ENCODE assay signal across 12 mouse cellular contexts in genomic region chr2:157613997-157614396, GRCm38 (mm10). TPM values are rescaled to one million over a fixed set of nuclear protein-coding genes. Genes with fewer than 3 reads are reported as not detected.
DNase-seq lines count a peak whose midpoint lies in the region; ATAC-seq lines count a peak whose summit lies in the region.
"Had no signal": no experiment of that assay in that cellular context is flagged by ENCODE, and none has a peak within 500 bp of the region (broad histone marks: within the 10 kb centered on the region; RNA-seq: fewer than 3 reads in every experiment).

No protein-coding gene starts in this region.

- 15% methylated on average over 11 of the region's 11 CpGs for WGBS in hindbrain, embryonic 15.5 days
- WGBS in midbrain, embryonic 15.5 days, result 14% methylated on average over 11 of the region's 11 CpGs

- no peak overlapping the region for H3K27ac ChIP-seq in hindbrain, embryonic 15.5 days (replicated peaks)
- no peak overlapping the region for H3K27ac ChIP-seq in midbrain, embryonic 15.5 days
- H3K27ac ChIP-seq: layer of hippocampus, adult 2 months; liver, embryonic 15.5 days had no signal

- H3K4me3 ChIP-seq in hindbrain, embryonic 15.5 days, result no peak overlapping the region
- no peak overlapping the region for H3K4me3 ChIP-seq in midbrain, embryonic 15.5 days
- H3K4me3 ChIP-seq: layer of hippocampus, adult 2 months; liver, embryonic 15.5 days had no signal

- H3K27me3 ChIP-seq in hindbrain, embryonic 15.5 days, result no peaks in the 10 kb centered on the region
- no peaks in the 10 kb centered on the region for H3K27me3 ChIP-seq in midbrain, embryonic 15.5 days (replicated peaks)
- H3K27me3 ChIP-seq: liver, embryonic 15.5 days had no signal

- H3K36me3 ChIP-seq in hindbrain, embryonic 15.5 days, result no peaks in the 10 kb centered on the region
- no peaks in the 10 kb centered on the region for H3K36me3 ChIP-seq in midbrain, embryonic 15.5 days (replicated peaks)
- H3K36me3 ChIP-seq: liver, embryonic 15.5 days had no signal

- H3K9me3 ChIP-seq in hindbrain, embryonic 15.5 days, result no peaks in the 10 kb centered on the region
- no peaks in the 10 kb centered on the region for H3K9me3 ChIP-seq in midbrain, embryonic 15.5 days
- H3K9me3 ChIP-seq: liver, embryonic 15.5 days had no signal

- peaks cover 11% of the 10 kb centered on the region for H3K4me1 ChIP-seq in hindbrain, embryonic 15.5 days (replicated peaks)
- peaks cover 13% of the 10 kb centered on the region for H3K4me1 ChIP-seq in midbrain, embryonic 15.5 days
- H3K4me1 ChIP-seq: liver, embryonic 15.5 days had no signal

- peak; percentile 85 for DNase-seq in A20 (ENCODE audit: low read depth, low spot score)
- peak; percentile 65 to 72 for DNase-seq in B cell, adult 2 months
- DNase-seq in adrenal gland, postnatal 25 days, result no peak
- DNase-seq: cerebellum, adult 18-20 months; heart, postnatal 14 days; right cerebral cortex, postnatal 4 days had no signal

- no peak overlapping the region for H3K4me2 ChIP-seq in hindbrain, embryonic 15.5 days
- peak overlapping the region; percentile 14; the same call in 1 of the 2 replicates for H3K4me2 ChIP-seq in midbrain, embryonic 15.5 days
- H3K4me2 ChIP-seq: liver, embryonic 15.5 days had no signal

- no peak overlapping the region for H3K9ac ChIP-seq in hindbrain, embryonic 15.5 days
- no peak overlapping the region for H3K9ac ChIP-seq in midbrain, embryonic 15.5 days
- H3K9ac ChIP-seq: liver, embryonic 15.5 days had no signal

- peak; percentile 4; the same call in 1 of the 2 replicates for ATAC-seq in hindbrain, embryonic 15.5 days (ENCODE audit: low FRiP score, low read depth)
- ATAC-seq in midbrain, embryonic 15.5 days (replicated peaks), result peak; percentile 60; the same call in 1 of the 2 replicates
- ATAC-seq in cerebellum, adult (ENCODE audit: insufficient number of reproducible peaks, low FRiP score, low TSS enrichment), result no peak
- ATAC-seq in activated CD4-positive, CD25-positive, alpha-beta regulatory T cell, adult 4 months, result no peak

RNA-seq across cellular contexts. Expression of gene Blcap, which starts 42.9 kb away (rescaled TPM):
- 249 and 272 TPM in 2 replicates for polyA plus RNA-seq in hindbrain, embryonic 15.5 days (2015; fragmentation: Nextera tagmentation; extraction: Ambion mirVana)
- 332 and 336 TPM in 2 replicates for polyA plus RNA-seq in midbrain, embryonic 15.5 days (2015; fragmentation: Nextera tagmentation; extraction: Ambion mirVana)
- polyA plus RNA-seq in activated CD4-positive, CD25-positive, alpha-beta regulatory T cell, adult 4 months (2017; shearing (Covaris generic)), result 10 to 100 TPM; 12.9 to 17.7 TPM
- 61.5 and 82.8 TPM in 2 replicates for total RNA-seq in adrenal gland, postnatal 25 days (2021)

RNA-seq across cellular contexts. Expression of gene Nnat, which starts 54.1 kb away (rescaled TPM):
- 6,864 and 7,318 TPM in 2 replicates for polyA plus RNA-seq in hindbrain, embryonic 15.5 days (2015; fragmentation: Nextera tagmentation; extraction: Ambion mirVana)
- polyA plus RNA-seq in midbrain, embryonic 15.5 days (2015; fragmentation: Nextera tagmentation; extraction: Ambion mirVana), result 10,539 and 10,900 TPM in 2 replicates
- polyA plus RNA-seq in activated CD4-positive, CD25-positive, alpha-beta regulatory T cell, adult 4 months (2017; shearing (Covaris generic)), result under 1 TPM in 1 of 2 experiments, not detected in 1; 0.56 TPM
- 71.3 and 91.2 TPM in 2 replicates for total RNA-seq in adrenal gland, postnatal 25 days (2021)

Comparison
In these comparisons a context has a peak if more than half of its experiments do, and no peak if none do; other contexts are left out.
1. ATAC-seq: peak in hindbrain, embryonic 15.5 days (single experiment) and midbrain, embryonic 15.5 days (single experiment); none in cerebellum, adult (single experiment) and activated CD4-positive, CD25-positive, alpha-beta regulatory T cell, adult 4 months (single experiment).
2. RNA of gene Blcap, which starts 42.9 kb away (polyA plus RNA-seq): 332 to 336 TPM in midbrain, embryonic 15.5 days and 249 to 272 TPM in hindbrain, embryonic 15.5 days; 12.9 to 17.7 TPM in activated CD4-positive, CD25-positive, alpha-beta regulatory T cell, adult 4 months; every median in the first group is over 10 times any median in the second.
3. RNA of gene Nnat, which starts 54.1 kb away (polyA plus RNA-seq): 10,539 to 10,900 TPM in midbrain, embryonic 15.5 days and 6,864 to 7,318 TPM in hindbrain, embryonic 15.5 days; 0.56 TPM in activated CD4-positive, CD25-positive, alpha-beta regulatory T cell, adult 4 months; every median in the first group is over 1,000 times any median in the second.